Mouse (Mus musculus) embryo, embryonic 9.5 days (tissue): ENCODE measurements around the gene Hnrnpul2.

ENCODE experiments used
- DNase-seq: peaks from one replicate; pipeline ENCODE4 v3.0.0-alpha.2; 2017; ENCODE audit errors: extremely low spot score

The Hnrnpul2 gene

DNA sequence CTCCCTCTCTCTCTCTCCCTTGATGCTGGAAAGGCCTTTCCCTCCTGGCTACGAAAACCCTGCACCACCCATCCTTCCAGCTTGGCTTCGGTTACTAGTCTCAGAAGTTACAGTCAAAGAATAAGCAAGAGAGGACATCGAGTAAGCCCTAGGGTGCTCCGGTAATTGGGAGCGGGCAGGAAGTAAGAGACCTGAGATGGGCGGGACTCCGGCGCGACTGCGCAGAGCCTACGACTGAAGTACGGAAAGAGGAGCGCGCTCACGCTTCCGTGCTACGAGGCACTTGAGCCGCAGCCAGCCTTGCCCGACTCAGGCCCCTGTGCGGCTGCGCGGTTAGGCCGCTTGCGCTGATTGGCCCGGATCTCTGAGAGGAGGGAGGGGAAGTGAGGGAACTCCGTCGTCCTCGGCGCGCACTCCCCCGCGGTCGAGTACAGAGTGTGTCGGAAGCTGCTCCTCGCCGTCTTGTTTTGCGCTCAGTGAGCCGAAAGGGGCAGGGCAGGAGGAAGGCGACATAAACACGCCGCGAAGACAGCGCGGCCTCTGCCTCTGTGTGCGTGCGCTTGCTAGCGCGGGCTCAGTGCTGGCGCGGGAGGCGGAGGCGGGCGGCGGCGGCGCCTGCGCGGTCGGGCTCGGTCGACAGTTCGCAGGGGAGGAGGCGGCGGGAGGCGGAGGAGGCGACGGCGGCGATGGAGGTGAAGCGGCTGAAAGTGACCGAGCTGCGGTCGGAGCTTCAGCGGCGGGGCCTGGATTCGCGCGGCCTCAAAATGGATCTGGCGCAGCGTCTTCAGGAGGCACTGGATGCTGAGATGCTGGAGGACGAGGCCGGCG is at the start of gene Hnrnpul2:
Gene Hnrnpul2 (plus strand): TSS at position 415 of the 828 bp plus-strand sequence.
- DNase-seq, result peak; percentile 96

DNA sequence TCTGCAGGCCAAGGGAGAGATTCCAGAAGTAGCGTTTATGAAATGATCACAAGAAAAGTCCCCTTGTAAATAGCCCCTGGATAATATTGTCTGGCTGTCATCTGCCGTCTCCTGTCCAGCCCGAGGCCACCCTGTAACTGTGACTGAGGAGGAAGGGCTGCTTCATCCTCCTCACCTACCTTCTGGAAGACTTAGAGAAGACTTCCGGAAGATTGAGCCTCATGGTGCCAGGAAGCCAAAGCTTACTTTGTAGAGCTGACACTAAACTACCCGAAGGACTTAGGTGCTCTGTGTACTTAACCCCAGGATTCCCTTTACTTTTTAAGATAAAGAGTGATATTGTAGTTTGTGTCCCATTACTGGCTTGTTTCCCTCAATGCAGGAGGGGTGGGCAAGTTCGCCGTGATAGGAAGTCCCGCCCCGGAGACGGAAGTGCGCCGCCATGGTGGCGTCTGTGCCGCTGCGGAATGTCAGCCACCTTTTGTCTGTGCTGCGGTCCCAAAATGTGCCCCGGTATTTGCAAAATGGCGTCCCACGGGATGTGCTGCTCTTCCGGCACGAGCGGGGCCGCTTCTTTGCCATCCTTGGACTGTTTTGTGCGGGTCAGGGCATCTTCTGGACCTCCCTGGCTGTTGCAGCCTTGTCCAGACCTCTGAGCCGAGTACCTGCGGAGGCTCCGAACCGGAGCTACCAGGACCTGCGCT is 49.1 kb upstream of the Hnrnpul2 start, which contains the start of gene Tmem223:
Gene Tmem223 (plus strand): TSS at position 430 of the 704 bp plus-strand sequence.
- DNase-seq, result peak; percentile 83

DNA sequence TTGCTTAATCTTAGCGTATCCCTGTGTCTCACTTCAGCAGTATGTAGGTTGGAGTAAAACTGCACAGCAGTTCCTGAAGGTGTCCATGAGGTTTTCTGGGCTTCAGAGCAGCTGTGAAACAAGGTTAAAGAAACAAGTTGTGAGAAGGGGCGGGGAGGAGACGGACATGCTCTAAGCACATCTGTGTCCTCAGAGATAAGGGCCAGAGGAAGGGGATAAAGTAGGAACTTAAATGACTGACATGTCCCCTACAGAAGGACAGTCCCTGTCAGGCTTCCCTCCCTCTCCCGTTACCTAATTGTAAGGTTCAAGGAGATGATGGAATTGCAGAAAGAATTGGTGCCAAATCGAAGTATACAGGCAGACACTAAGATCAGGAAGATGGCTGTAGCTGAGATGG is 46.8 kb upstream of the Hnrnpul2 start:
- DNase-seq, result no peak

DNA sequence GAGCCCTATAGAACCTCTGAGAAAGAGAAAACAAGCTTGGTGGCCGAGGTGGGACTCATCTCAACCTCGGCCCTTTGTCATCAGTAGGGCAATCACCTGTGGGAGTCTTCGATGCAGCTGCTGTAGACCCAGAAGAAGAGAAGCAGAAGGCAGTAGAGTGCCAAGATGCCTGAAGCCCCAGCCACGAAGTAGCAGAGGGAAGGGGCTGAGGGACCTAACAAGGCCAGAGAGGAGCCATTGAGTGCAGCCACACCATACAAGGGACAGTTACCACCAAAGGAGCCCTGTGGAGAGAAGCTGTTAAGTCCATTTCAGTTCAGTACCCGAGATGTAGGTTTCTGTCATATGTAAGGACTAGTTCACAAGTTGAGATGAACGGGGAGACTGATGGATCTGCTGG is 46.4 kb upstream of the Hnrnpul2 start:
- peak; percentile 31 for DNase-seq

DNA sequence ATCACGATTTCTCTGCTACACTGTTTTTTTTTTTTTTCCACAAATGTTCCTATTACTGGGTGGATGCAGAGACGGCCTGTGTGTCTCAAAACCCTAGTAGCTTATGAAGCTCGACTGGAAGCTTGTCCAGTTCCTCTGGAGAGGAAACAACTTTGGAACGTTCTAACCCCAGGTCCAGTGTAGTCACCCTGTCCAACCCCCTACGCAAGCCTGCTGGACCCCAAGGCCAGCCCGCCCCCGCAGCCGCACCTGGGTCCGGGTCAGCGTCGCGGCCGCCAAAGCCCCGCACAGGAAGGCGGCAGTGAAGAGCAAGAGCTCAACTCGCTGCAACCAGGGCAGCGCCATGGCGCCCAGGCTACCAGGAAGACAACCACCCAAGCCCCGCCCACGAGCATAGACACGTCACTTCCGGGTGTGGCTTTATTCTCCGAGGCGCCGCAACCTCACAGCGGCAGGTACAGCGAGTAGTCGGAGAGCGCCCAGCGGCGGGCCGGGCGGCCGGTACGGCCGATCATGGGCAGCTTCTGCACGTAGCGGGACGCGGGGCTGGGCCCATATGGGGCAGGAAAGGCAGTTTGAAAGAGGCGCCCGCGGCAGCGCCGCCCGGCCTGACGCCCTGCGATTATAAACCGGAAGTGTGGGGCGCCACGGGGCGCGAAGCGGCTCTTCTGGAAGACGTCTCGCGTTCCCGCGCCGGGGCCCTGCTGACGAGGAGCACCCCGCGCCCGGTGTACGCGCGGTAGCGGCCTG is 45.5 kb upstream of the Hnrnpul2 start, which contains the start of gene Tmem179b:
Gene Tmem179b (minus strand): TSS at position 382 of the 750 bp plus-strand sequence.
- peak; percentile 99 for DNase-seq

DNA sequence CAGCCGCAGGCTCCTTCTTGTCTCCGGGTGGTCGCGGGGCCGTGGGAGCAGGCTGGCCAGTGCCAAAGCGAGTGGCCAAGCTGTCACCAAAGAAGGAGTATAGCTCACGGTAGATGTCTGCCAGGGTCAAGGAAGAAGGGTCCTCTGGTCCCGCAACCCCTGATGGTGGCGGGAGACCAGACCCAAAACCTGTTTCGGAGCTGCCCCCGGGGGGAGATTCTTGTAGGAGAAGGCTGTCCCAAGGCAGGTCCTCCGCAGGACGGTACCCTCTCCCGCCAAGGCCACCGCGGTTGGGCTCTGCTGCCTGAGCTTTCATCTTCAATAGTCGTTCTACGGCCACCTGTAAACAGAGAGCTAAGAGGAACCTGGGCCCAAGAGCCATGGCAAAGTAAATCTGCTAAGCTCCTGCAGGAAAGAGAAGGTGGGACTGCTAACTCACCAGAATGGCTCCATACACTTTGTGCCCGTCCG is 44.8 kb upstream of the Hnrnpul2 start:
- no peak for DNase-seq

DNA sequence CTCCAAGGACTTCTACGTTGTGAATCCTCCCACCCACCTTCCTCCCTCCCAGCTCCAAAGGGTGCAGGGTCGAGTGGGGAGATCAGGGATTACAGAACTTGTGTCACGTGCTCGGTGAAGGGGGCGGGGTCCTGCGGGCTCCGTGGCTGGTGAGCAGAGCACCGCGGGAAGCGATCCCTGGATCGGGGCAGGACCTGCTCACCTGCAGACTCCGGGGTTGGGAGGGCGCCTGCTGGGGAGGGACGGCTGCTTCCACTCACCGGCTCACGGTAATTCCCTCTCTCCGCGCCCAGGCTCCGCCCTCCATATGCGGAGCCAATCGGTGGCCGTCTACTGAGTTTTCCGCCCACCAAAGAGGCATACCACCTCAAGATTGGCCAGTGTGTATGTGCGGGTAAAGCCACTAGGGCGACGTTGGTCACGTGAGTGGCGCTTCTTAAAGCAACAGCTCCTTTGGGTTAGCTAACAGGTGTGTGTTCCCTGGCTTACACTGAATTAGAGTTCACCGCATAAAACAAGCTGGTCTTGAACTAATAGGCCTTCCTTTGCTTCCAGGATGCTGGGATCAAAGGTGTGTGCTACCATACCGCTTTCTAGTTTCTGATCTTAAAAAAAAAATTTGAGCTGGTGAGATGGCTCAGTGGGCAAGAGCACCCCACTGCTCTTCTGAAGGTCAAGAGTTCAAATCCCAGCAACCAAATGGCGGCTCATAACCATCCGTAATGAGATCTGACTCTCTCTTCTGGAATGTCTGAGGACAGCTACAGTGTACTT is 33.6 kb upstream of the Hnrnpul2 start, which contains the start of gene Taf6l:
Gene Taf6l (minus strand): TSS at position 410 of the 774 bp plus-strand sequence.
- peak; percentile 90 for DNase-seq

DNA sequence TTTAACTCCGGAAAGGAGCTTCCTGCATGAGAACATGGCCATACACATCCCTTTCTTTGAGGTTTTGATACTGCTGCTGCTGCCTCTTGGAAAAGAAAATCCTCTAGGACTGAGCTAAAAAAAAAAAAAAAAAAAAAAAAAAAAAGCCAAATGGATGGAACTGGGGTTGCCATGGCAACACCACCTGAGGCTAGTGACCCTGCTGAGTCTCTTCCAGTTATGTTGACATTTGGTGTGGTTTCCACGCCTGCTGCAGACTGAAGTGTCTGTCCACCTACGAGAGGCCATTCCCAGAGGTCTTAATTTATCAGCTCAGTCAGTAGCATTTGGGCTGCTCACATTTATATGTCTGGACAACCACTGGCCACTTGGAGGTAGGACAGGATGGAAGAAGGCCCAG is 31.3 kb upstream of the Hnrnpul2 start:
- DNase-seq, result no peak

DNA sequence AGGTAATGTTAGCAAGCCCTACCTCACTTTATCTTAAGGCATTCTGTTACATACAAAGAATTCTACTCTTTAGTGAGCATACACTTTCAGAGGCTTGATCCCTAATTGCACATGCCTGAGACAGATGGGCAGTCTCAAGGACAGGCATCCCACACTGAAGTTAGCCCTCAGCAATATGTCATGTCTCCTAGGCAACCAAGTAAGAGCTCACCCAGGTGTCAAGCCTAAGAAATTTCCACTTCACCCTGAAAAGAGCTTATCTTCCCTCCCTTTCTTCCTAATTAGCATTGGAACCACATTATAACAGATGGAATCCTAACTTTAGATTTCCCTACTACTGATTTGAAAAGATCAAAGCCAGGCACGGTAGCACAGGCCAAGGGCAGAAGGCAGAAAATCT is 30.6 kb upstream of the Hnrnpul2 start:
- DNase-seq, result no peak

DNA sequence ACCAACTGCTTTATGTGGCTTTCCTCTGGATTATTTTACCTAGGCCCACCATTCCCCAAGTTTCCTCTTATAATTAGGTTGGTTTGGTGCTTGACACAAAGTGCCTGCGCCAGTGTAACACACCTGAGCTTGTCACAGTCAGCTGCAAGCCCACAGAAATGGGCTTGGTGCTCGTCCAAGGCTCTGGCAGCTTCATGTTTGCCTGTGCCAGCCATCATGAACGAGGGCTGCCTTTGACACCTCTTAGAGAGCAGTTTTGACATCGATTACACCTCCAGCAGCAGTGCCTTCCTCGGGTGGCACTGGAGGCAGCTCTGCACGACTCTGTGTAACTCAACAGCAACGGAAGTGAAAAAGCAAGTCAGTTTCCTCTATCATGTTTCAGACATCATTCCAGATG is 29.6 kb upstream of the Hnrnpul2 start:
- no peak for DNase-seq

DNA sequence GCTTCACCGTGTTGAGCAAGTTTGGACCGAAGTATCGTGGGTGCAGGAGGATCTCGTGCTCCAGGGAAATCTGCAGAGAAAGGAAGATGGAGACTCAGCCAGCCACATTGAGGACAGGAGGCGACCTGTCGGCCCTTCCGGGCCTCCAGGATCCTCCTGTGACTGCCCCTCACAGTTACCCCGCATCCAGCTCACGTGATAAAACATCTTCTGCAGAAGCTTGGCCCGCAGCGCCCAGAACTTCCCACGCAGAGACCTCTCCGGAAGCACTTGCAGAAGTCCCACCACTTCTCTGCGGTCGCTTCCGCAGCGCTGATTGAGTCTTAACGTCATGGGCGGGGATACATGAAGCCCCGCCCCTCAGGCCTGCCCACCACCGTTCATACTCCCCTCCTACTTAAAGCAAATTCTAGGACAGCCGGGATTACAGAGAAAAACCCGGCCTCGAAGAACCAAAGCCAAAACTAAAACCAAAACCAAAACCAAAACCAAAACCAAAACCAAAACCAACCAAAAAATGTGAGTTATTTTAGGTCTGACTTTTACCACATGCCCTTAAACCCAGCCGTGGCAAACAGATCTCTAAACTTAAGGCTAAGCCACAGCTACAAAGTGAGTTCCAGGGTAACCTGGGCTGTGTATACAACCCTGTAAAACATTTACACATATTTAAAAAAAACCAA is 21.4 kb upstream of the Hnrnpul2 start, which contains the start of gene Polr2g:
Gene Polr2g (minus strand): TSS at position 314 of the 683 bp plus-strand sequence.
- peak; percentile 88 for DNase-seq

DNA sequence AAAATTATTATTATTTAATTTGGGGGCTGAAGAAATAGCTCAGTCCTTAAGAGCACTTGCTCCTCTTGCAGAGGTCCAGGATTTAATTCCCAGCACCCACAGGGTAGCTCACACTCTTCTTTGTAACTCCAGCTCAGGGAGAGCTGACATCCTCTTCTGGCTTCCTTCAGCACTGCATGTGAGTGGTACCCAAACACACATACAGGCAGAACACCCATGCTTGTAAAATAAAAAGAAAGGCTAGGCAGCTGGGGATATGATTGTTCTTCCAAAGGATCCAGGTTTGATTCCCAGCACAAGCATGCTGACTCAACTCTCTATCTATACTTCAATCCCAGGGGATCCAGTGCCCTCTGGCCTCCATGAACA is 20.9 kb upstream of the Hnrnpul2 start:
- DNase-seq, result no peak

DNA sequence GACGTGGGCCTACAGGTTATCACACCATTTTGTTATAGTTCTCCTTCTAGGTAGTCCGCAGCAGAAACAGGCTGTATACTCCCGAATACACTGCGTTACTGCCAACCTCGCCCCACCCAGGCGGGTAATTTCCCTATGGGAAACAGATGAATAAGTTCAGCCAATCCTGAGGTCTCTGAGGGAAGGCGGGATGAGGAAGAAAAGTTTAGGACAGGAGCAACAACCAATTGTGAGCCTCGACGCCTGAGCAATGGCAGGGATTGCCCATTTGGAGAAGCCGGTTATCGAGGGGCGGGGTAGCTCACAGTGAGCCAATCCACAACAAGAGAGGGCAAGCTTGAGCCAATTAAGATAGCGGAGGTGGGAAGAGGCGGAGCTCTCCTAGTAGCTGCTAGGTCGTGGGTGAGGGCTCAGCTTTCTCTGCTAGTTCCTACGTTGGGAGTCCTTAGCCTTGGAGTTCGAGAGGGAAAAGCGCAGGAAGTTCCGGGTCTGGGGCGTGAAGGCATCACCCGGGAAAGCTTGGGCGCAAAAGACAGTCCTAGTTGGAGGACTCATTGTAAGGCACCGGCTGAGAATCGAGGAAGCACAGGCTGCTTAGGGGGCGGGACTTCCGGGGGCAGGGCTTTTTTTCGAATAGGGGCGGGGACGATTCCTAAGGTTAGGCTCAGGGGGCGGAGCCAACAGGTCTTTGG is 17.5 kb upstream of the Hnrnpul2 start, which contains the start of gene Zbtb3:
Gene Zbtb3 (plus strand): TSS at position 426 of the 692 bp plus-strand sequence.
- peak; percentile 95 for DNase-seq

DNA sequence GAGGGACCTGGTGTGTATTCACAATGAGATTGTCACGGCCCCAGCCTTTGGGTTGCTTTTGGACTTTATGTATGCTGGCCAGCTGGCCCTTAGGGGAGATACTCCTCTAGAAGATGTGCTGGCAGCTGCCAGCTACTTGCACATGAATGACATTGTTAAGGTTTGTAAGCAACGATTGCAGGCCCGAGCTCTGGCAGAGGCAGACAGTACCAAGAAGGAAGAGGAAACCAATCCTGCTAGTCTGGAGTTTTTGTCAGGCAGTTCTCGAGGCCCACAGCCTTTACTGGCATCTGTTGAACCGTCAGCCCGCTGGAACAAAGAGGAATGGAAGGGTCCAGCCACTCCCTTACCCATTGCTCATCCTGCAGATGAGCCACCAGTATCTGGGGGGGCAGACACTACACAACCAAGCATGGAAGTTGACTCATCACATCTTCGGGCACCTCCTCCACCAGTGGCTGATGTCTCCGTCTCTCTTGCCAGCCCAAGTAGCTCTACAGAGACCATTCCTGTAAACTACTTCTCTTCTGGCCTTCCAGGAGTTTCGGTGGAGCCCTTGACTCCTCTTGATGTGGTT is 16.5 kb upstream of the Hnrnpul2 start:
- DNase-seq, result no peak

DNA sequence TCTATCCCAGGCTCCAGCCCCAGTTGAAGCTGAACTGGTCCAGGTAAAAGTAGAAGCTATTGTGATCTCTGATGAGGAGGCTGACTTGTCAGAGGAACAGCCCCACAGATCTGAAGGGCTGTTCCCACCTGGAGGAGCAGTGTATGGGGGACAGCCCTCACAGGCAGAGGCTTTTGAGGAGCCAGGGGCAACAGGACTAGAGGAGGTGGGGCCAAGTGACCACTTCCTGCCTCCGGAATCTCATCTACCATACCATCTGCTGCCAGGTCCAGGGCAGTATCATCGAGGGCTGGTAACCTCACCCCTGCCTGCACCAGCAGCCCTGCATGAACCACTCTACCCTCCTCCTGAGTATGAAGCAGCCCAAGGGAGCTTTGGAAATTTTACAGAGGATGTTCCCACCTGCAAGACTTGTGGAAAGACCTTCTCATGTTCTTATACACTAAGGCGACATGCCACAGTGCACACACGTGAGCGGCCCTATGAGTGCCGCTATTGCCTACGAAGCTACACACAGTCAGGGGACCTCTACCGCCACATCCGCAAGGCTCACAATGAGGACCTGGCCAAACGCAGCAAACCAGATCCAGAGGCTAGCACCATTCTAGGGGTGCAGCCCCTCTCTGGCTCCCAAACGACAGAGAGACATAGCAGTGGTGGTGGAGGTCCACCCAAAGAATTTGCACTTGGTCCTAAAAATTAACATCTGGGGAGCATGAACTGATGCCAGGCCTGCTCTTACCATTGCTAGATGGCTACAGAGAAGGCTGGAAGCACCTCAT is 15.7 kb upstream of the Hnrnpul2 start:
- no peak for DNase-seq

DNA sequence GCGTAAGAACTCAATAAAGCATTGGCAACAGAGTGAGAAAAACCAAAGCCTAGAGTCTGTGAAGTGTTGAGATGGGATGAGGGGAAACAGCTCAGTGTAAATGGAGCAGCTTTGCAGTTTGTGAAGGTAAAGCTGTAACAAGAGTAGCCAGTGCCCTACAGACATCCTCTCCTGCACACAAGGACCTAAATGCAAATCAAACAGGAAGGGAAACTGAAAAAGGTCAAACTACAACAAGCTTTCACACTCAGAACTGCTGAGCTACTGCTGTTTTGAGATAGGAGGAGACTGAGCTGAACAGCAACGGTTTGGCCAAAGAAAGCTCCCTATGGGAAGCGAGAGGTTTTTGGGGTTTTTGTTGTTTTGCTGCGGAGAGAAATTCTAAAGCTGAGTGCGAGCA is 13.0 kb upstream of the Hnrnpul2 start:
- DNase-seq, result no peak

DNA sequence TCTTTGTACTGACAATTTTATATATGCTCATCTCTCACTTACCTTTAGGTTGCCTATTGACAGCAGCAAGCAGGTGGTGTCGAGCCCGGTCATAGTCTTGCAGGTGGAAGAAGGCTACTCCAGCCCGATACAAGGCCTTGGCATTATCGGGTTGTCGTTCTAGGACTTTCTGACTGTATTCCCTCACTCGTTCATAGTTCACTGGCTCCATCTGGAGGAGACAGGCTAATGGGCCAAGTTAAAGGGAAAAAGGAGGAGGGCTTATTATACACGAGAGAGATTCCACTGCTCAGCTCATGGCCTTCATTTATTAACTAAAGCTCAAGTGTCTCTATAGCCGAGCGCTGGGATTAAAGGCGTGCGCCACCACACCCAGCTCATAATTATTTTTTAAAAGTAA is 4.0 kb upstream of the Hnrnpul2 start:
- DNase-seq, result no peak

DNA sequence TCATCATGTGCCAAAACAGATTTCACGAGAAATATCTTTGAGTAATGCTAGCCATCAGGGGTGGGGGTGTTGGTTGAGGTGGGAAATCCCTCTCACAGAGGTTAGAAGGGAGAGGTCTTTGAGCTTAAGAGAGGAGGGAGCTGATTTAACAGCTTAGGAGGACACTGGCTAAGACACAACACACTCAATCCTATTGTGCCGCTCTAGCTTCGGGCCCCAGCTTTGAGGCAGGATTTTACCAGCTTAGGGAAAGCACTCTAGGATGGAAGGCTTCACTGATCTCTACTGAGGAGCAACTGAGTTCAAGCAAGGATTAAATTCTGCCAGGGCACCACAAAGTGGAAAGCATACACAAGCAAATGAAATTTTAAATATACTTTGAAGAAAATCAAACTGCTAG is 2.8 kb upstream of the Hnrnpul2 start:
- no peak for DNase-seq
